15 mouse cellular contexts compared by ENCODE assay signal in genomic region chr9:78501284-78501683, GRCm38 (mm10). TPM values are rescaled to one million over a fixed set of nuclear protein-coding genes. Genes with fewer than 3 reads are reported as not detected.
DNase-seq lines count a peak whose midpoint lies in the region; ATAC-seq and TF ChIP-seq lines count a peak whose summit lies in the region.
"Had no signal": no experiment of that assay in that cellular context is flagged by ENCODE, and none has a peak within 500 bp of the region (broad histone marks: within the 10 kb centered on the region; RNA-seq: fewer than 3 reads in every experiment).

No protein-coding gene starts in this region.

- H3K36me3 ChIP-seq in heart, postnatal 0 days (replicated peaks; ENCODE audit: control insufficient read depth, insufficient read depth, low read length), result no peaks in the 10 kb centered on the region
- H3K36me3 ChIP-seq in midbrain, embryonic 14.5 days (ENCODE audit: control insufficient read depth, insufficient read depth, low read length), result no peaks in the 10 kb centered on the region
- H3K36me3 ChIP-seq in midbrain, embryonic 16.5 days (ENCODE audit: control insufficient read depth, insufficient read depth, low read length), result no peaks in the 10 kb centered on the region
- H3K36me3 ChIP-seq: heart, embryonic 10.5 days had no signal

- no peak for TF ChIP-seq EP300 in heart, postnatal 0 days (IDR thresholded peaks at IDR 0.05; ENCODE audit: low read depth)

- no peak overlapping the region for H3K9ac ChIP-seq in heart, postnatal 0 days (replicated peaks; ENCODE audit: low read depth, low read length)
- no peak overlapping the region for H3K9ac ChIP-seq in midbrain, embryonic 14.5 days (replicated peaks; ENCODE audit: low read length)
- H3K9ac ChIP-seq in midbrain, embryonic 16.5 days (ENCODE audit: low read depth, low read length), result no peak overlapping the region
- H3K9ac ChIP-seq: liver, embryonic 14.5 days had no signal

- no peaks in the 10 kb centered on the region for H3K9me3 ChIP-seq in heart, postnatal 0 days (replicated peaks; ENCODE audit: control insufficient read depth, low read length)
- H3K9me3 ChIP-seq in midbrain, embryonic 14.5 days (ENCODE audit: control insufficient read depth, low read length), result no peaks in the 10 kb centered on the region
- H3K9me3 ChIP-seq in midbrain, embryonic 16.5 days (replicated peaks; ENCODE audit: control insufficient read depth, low read length, poor library complexity, severe bottlenecking), result no peaks in the 10 kb centered on the region
- H3K9me3 ChIP-seq: heart, embryonic 10.5 days had no signal

- peak; percentile 28 for TF ChIP-seq CTCF in heart, postnatal 0 days (IDR thresholded peaks at IDR 0.05; ENCODE audit: low read depth)

- no peak for DNase-seq in heart, postnatal 0 days (ENCODE audit: low spot score)
- DNase-seq in heart, postnatal 36 days, result no peak
- peak; percentile 35 for DNase-seq in midbrain, embryonic 14.5 days
- DNase-seq in brain, adult 2 months (ENCODE audit: low read depth, low spot score), result peak; percentile 84
- no peak for DNase-seq in urinary bladder, adult 18-20 months (ENCODE audit: low spot score in 2 of 2)
- DNase-seq in gastrocnemius, adult 8-10 months (ENCODE audit: low spot score in 2 of 2), result no peak
- DNase-seq: cerebellum, adult 9-10 months; embryo, embryonic 11 days; layer of hippocampus, adult 9-11 months; thymus, adult 2 months had no signal

- no peak overlapping the region for H3K4me2 ChIP-seq in heart, postnatal 0 days (ENCODE audit: low read depth, low read length)
- no peak overlapping the region for H3K4me2 ChIP-seq in midbrain, embryonic 14.5 days (ENCODE audit: low read length)
- no peak overlapping the region for H3K4me2 ChIP-seq in midbrain, embryonic 16.5 days (ENCODE audit: low read length)

- H3K27me3 ChIP-seq in heart, postnatal 0 days (ENCODE audit: control insufficient read depth, insufficient read depth, low read length), result no peaks in the 10 kb centered on the region
- H3K27me3 ChIP-seq in midbrain, embryonic 14.5 days (ENCODE audit: control insufficient read depth, insufficient read depth, low read length), result no peaks in the 10 kb centered on the region
- H3K27me3 ChIP-seq in midbrain, embryonic 16.5 days (ENCODE audit: control insufficient read depth, insufficient read depth, low read depth, low read length), result no peaks in the 10 kb centered on the region

- ATAC-seq in heart, postnatal 0 days (ENCODE audit: insufficient read depth, low read depth), result no peak
- no peak for ATAC-seq in midbrain, embryonic 14.5 days (ENCODE audit: low FRiP score, low TSS enrichment)
- no peak for ATAC-seq in midbrain, embryonic 16.5 days
- ATAC-seq in granulocyte monocyte progenitor cell, adult 5-6 weeks (replicated peaks; ENCODE audit: poor library complexity, severe bottlenecking), result peak; percentile 66
- ATAC-seq: activated CD4-positive, CD25-positive, alpha-beta regulatory T cell, adult 4 months had no signal

- intact Hi-C loops in heart, postnatal 36 days (cut with DNase I), result no loop called here

- H3K4me1 ChIP-seq in heart, postnatal 0 days (ENCODE audit: control insufficient read depth, insufficient read depth), result peaks cover 7% of the 10 kb centered on the region
- H3K4me1 ChIP-seq in midbrain, embryonic 14.5 days (ENCODE audit: control insufficient read depth, insufficient read depth, low read length), result peaks cover 24% of the 10 kb centered on the region; the same call in 1 of the 2 replicates
- peaks cover 16% of the 10 kb centered on the region for H3K4me1 ChIP-seq in midbrain, embryonic 16.5 days (ENCODE audit: control insufficient read depth, insufficient read depth, low read length)

- H3K27ac ChIP-seq in heart, postnatal 0 days (ENCODE audit: low read depth), result no peak overlapping the region
- H3K27ac ChIP-seq in midbrain, embryonic 14.5 days (replicated peaks; ENCODE audit: low read depth, low read length), result no peak overlapping the region
- no peak overlapping the region for H3K27ac ChIP-seq in midbrain, embryonic 16.5 days (ENCODE audit: low read length)
- H3K27ac ChIP-seq: liver, embryonic 14.5 days had no signal

- no peak overlapping the region for H3K4me3 ChIP-seq in heart, postnatal 0 days (ENCODE audit: low read depth, low read length)
- H3K4me3 ChIP-seq in midbrain, embryonic 14.5 days (replicated peaks; ENCODE audit: low read depth, low read length), result no peak overlapping the region
- H3K4me3 ChIP-seq in midbrain, embryonic 16.5 days (ENCODE audit: low read depth, low read length), result no peak overlapping the region
- H3K4me3 ChIP-seq: heart, embryonic 10.5 days had no signal

- WGBS in heart, postnatal 0 days, result 79% methylated on average over 4 of the region's 4 CpGs
- WGBS in midbrain, embryonic 14.5 days, result 71% methylated on average over 4 of the region's 4 CpGs
- WGBS in midbrain, embryonic 16.5 days, result 71% methylated on average over 4 of the region's 4 CpGs

RNA-seq across cellular contexts. Expression of gene Eef1a1, which starts 12.3 kb away (rescaled TPM):
- 7,011 and 7,051 TPM in 2 replicates for total RNA-seq in heart, postnatal 0 days (2014; rRNA removed; ENCODE audit: low replicate concordance)
- 2,146 and 2,221 TPM in 2 replicates for polyA plus RNA-seq in heart, postnatal 0 days (2015; fragmentation: Nextera tagmentation; extraction: Ambion mirVana)
- 1,000 to 10,000 TPM; 1,083 to 1,160 TPM for total RNA-seq in heart, postnatal 36 days (2021)
- 3,788 and 4,401 TPM in 2 replicates for polyA plus RNA-seq in midbrain, embryonic 14.5 days (2014; fragmentation: Nextera tagmentation; extraction: Ambion mirVana)
- polyA plus RNA-seq in midbrain, embryonic 16.5 days (2015; fragmentation: Nextera tagmentation; extraction: Ambion mirVana), result 2,998 and 3,109 TPM in 2 replicates
- 11,615 and 12,636 TPM in 2 replicates for total RNA-seq in granulocyte monocyte progenitor cell, adult 5-6 weeks (2014; fragmentation: Nextera tagmentation)
- 9,337 and 10,965 TPM in 2 replicates for total RNA-seq in granulocyte monocyte progenitor cell, adult 5-6 weeks (2017)
- total RNA-seq in gastrocnemius, adult 8-10 months (2022), result 100 to 1,000 TPM; 235 to 456 (median 334) TPM

RNA-seq across cellular contexts. Expression of gene Gm17324, which starts 52.7 kb away (rescaled TPM):
- not detected in 2 replicates for total RNA-seq in heart, postnatal 0 days (2014; rRNA removed; ENCODE audit: low replicate concordance)
- polyA plus RNA-seq in heart, postnatal 0 days (2015; fragmentation: Nextera tagmentation; extraction: Ambion mirVana), result 0.63 and 0.74 TPM in 2 replicates
- not detected for total RNA-seq in heart, postnatal 36 days (2021)
- 0.92 and 1.4 TPM in 2 replicates for polyA plus RNA-seq in midbrain, embryonic 14.5 days (2014; fragmentation: Nextera tagmentation; extraction: Ambion mirVana)
- 1.7 and 2.1 TPM in 2 replicates for polyA plus RNA-seq in midbrain, embryonic 16.5 days (2015; fragmentation: Nextera tagmentation; extraction: Ambion mirVana)
- total RNA-seq in granulocyte monocyte progenitor cell, adult 5-6 weeks (2014; fragmentation: Nextera tagmentation), result not detected in 2 replicates
- 0.46 TPM in 1 of 2 replicates, not detected in the other for total RNA-seq in granulocyte monocyte progenitor cell, adult 5-6 weeks (2017)
- not detected for total RNA-seq in gastrocnemius, adult 8-10 months (2022)
- polyA plus RNA-seq: activated CD4-positive, CD25-positive, alpha-beta regulatory T cell, adult 4 months had no signal

RNA-seq across cellular contexts. Expression of gene Mto1, which starts 53.3 kb away (rescaled TPM):
- total RNA-seq in heart, postnatal 0 days (2014; rRNA removed; ENCODE audit: low replicate concordance), result 22.4 and 27.3 TPM in 2 replicates
- 21.8 and 23.3 TPM in 2 replicates for polyA plus RNA-seq in heart, postnatal 0 days (2015; fragmentation: Nextera tagmentation; extraction: Ambion mirVana)
- 10 to 100 TPM; 24.3 to 25.2 TPM for total RNA-seq in heart, postnatal 36 days (2021)
- polyA plus RNA-seq in midbrain, embryonic 14.5 days (2014; fragmentation: Nextera tagmentation; extraction: Ambion mirVana), result 22.3 and 27.4 TPM in 2 replicates
- polyA plus RNA-seq in midbrain, embryonic 16.5 days (2015; fragmentation: Nextera tagmentation; extraction: Ambion mirVana), result 27.9 and 29.3 TPM in 2 replicates
- 27.8 and 43.2 TPM in 2 replicates for total RNA-seq in granulocyte monocyte progenitor cell, adult 5-6 weeks (2014; fragmentation: Nextera tagmentation)
- 30.2 and 31.5 TPM in 2 replicates for total RNA-seq in granulocyte monocyte progenitor cell, adult 5-6 weeks (2017)
- total RNA-seq in gastrocnemius, adult 8-10 months (2022), result 10 to 100 TPM; 16.4 to 19.4 (median 18.0) TPM

RNA-seq across cellular contexts. Expression of gene Cgas, which starts 58.2 kb away (rescaled TPM):
- total RNA-seq in heart, postnatal 0 days (2014; rRNA removed; ENCODE audit: low replicate concordance), result 1.0 and 1.5 TPM in 2 replicates
- polyA plus RNA-seq in heart, postnatal 0 days (2015; fragmentation: Nextera tagmentation; extraction: Ambion mirVana), result 0.82 and 0.83 TPM in 2 replicates
- under 1 TPM; 0.54 to 0.56 TPM for total RNA-seq in heart, postnatal 36 days (2021)
- polyA plus RNA-seq in midbrain, embryonic 14.5 days (2014; fragmentation: Nextera tagmentation; extraction: Ambion mirVana), result 0.28 and 0.58 TPM in 2 replicates
- polyA plus RNA-seq in midbrain, embryonic 16.5 days (2015; fragmentation: Nextera tagmentation; extraction: Ambion mirVana), result 0.53 and 0.74 TPM in 2 replicates
- 23.1 and 24.9 TPM in 2 replicates for total RNA-seq in granulocyte monocyte progenitor cell, adult 5-6 weeks (2014; fragmentation: Nextera tagmentation)
- total RNA-seq in granulocyte monocyte progenitor cell, adult 5-6 weeks (2017), result 20.1 and 23.2 TPM in 2 replicates
- total RNA-seq in gastrocnemius, adult 8-10 months (2022), result under 1 TPM in 3 of 4 experiments, not detected in 1; 0.11 to 0.17 (median 0.16) TPM

Comparison
In these comparisons a context has a peak if more than half of its experiments do, and no peak if none do; other contexts are left out.
1. DNase-seq: peak in midbrain, embryonic 14.5 days (single experiment) and brain, adult 2 months (single experiment); none in heart, postnatal 0 days (single experiment), heart, postnatal 36 days (0 of 2), urinary bladder, adult 18-20 months (0 of 2) and gastrocnemius, adult 8-10 months (0 of 2).